Mouse (Mus musculus): ENCODE data around the gene Olfr834. TPM values are rescaled to one million over a fixed set of nuclear protein-coding genes. Genes with fewer than 3 reads are reported as not detected.

Olfr834 gene
- polyA plus RNA-seq (2014; fragmentation: Nextera tagmentation; extraction: Ambion mirVana) = not detected in 2 replicates

DNA sequence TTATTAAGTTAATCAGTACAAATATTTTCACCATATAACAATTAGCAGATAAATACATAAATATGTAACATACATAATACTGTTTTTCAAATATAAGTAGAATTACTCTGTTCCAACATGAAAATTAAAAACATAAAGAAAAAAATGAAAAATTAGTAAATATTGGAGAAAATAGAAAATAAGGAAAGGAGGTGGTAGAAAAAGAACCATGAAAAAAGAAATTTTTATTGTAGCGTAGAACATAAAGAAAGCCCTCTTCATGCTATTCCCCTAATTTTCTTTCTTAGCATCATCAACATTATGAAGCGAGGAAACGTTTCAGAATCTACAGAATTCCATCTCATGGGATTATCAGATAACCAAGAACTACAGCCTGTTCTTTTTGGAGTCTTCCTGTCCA, at the start of gene Olfr834:
Gene Olfr834, plus strand, starts transcription at position 301 of the 400 bp plus-strand sequence.
- Histone ChIP-seq H3K9me3 (ENCODE audit: control insufficient read depth, low read length) (no peaks in the 10 kb centered on the region), H3K27ac (ENCODE audit: low read depth, low read length) (no peak within 1 kb of the TSS), H3K4me1 (replicated peaks; ENCODE audit: control insufficient read depth, insufficient read depth, low read length) (no peaks in the 10 kb centered on the region), H3K27me3 (ENCODE audit: control insufficient read depth, insufficient read depth, low read length) (no peaks in the 10 kb centered on the region), H3K9ac (ENCODE audit: low read length) (no peak within 1 kb of the TSS), H3K4me3 (ENCODE audit: low read depth, low read length) (no peak within 1 kb of the TSS), H3K36me3 (ENCODE audit: control insufficient read depth, insufficient read depth, low read length) (no peaks in the 10 kb centered on the region), H3K4me2 (ENCODE audit: low read depth, low read length, severe bottlenecking) (no peak within 1 kb of the TSS)
- DNase-seq (ENCODE audit: low spot score) = no peak
- WGBS = 74% methylated on average over 3 of the region's 3 CpGs
- no peak for ATAC-seq (replicated peaks; ENCODE audit: low FRiP score)

DNA sequence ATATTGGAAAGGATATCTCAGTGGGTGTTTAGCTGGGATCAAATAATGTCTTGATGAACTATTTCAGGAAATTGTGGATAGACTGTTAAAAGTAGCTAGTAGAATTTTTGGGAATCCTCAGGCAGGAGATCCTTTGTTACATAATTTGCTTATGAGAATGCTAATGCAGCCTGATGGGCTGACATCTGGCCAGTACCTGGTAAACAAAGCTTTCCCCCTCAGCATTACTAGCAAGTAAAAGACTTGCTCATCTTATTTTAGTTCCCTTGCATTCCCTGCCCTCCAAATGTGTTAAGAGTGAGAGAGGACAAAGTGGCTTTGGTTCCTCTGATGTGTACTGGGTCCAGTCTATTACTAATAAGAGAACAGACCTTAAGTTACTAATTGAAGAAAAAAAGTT, 25.8 kb upstream of the Olfr834 start:
- DNase-seq (ENCODE audit: low spot score) (no peak), ATAC-seq (replicated peaks; ENCODE audit: low FRiP score) (no peak)
- no peak overlapping the region for H3K4me3 ChIP-seq (ENCODE audit: low read depth, low read length)
- no peaks in the 10 kb centered on the region for H3K9me3 ChIP-seq (ENCODE audit: control insufficient read depth, low read length)
- H3K4me2 ChIP-seq (ENCODE audit: low read depth, low read length, severe bottlenecking) = no peak overlapping the region
- no peaks in the 10 kb centered on the region for H3K27me3 ChIP-seq (ENCODE audit: control insufficient read depth, insufficient read depth, low read length)
- H3K36me3 ChIP-seq (ENCODE audit: control insufficient read depth, insufficient read depth, low read length) = no peaks in the 10 kb centered on the region
- H3K9ac ChIP-seq (ENCODE audit: low read length) = no peak overlapping the region
- no peak overlapping the region for H3K27ac ChIP-seq (ENCODE audit: low read depth, low read length)
- no peaks in the 10 kb centered on the region for H3K4me1 ChIP-seq (replicated peaks; ENCODE audit: control insufficient read depth, insufficient read depth, low read length)

- no peaks in the 10 kb centered on the region for H3K36me3 ChIP-seq (ENCODE audit: control insufficient read depth, insufficient read depth, low read length)
- DNase-seq (ENCODE audit: low spot score) = no peak
- H3K9me3 ChIP-seq (ENCODE audit: control insufficient read depth, low read length) = no peaks in the 10 kb centered on the region; the same call in 1 of the 2 replicates
- H3K4me3 ChIP-seq (ENCODE audit: low read depth, low read length) = no peak within 1 kb of the TSS
- no peaks in the 10 kb centered on the region for H3K27me3 ChIP-seq (ENCODE audit: control insufficient read depth, insufficient read depth, low read length)
- ATAC-seq (replicated peaks; ENCODE audit: low FRiP score) = no peak
- 61% methylated on average over 1 of the region's 1 CpGs for WGBS
- H3K9ac ChIP-seq (ENCODE audit: low read length) = no peak within 1 kb of the TSS
- H3K4me2 ChIP-seq (ENCODE audit: low read depth, low read length, severe bottlenecking) = no peak within 1 kb of the TSS
- no peaks in the 10 kb centered on the region for H3K4me1 ChIP-seq (replicated peaks; ENCODE audit: control insufficient read depth, insufficient read depth, low read length)
- H3K27ac ChIP-seq (ENCODE audit: low read depth, low read length) = no peak within 1 kb of the TSS
These were observed 44.6 kb downstream of the Olfr834 start, which contains the start of gene Olfr835 for GRCm38 (mm10) chr9:19032435-19032834. TSS of gene Olfr835 (plus strand) at chr9:19032735.

Other genes with a start within 250 kb of the Olfr834 start
- gene Olfr24, start 224.0 kb upstream of the Olfr834 start, polyA plus RNA-seq (2014; fragmentation: Nextera tagmentation; extraction: Ambion mirVana) = not detected in 2 replicates
- not detected in 2 replicates for gene Olfr828, start 168.5 kb upstream of the Olfr834 start, polyA plus RNA-seq (2014; fragmentation: Nextera tagmentation; extraction: Ambion mirVana)
- not detected in 2 replicates for gene Olfr829, start 133.1 kb upstream of the Olfr834 start, polyA plus RNA-seq (2014; fragmentation: Nextera tagmentation; extraction: Ambion mirVana)
- not detected in 2 replicates for gene Olfr830, start 113.3 kb upstream of the Olfr834 start, polyA plus RNA-seq (2014; fragmentation: Nextera tagmentation; extraction: Ambion mirVana)
- gene Olfr832, start 50.9 kb upstream of the Olfr834 start, polyA plus RNA-seq (2014; fragmentation: Nextera tagmentation; extraction: Ambion mirVana) = not detected in 2 replicates
- gene Olfr835, start 44.7 kb downstream of the Olfr834 start, polyA plus RNA-seq (2014; fragmentation: Nextera tagmentation; extraction: Ambion mirVana) = not detected in 2 replicates
- gene Olfr836, start 132.4 kb downstream of the Olfr834 start, polyA plus RNA-seq (2014; fragmentation: Nextera tagmentation; extraction: Ambion mirVana) = not detected in 2 replicates
- gene Olfr837, start 148.3 kb downstream of the Olfr834 start, polyA plus RNA-seq (2014; fragmentation: Nextera tagmentation; extraction: Ambion mirVana) = not detected in 2 replicates
- not detected in 2 replicates for gene Olfr839-ps1, start 189.3 kb downstream of the Olfr834 start, polyA plus RNA-seq (2014; fragmentation: Nextera tagmentation; extraction: Ambion mirVana)

Data from forebrain, embryonic 11.5 days (tissue).